Mouse (Mus musculus) adrenal gland, adult 8-10 months (tissue): ENCODE results near the gene 4933407L21Rik. TPM values are rescaled to one million over a fixed set of nuclear protein-coding genes. Genes with fewer than 3 reads are reported as not detected.
"Not testable (repeated sequence)": the region's sequence is repeated elsewhere in the genome, so short reads cannot be mapped to it uniquely, and the experiment has no call there.

Experiments used
- DNase-seq: peaks from one replicate; pipeline ENCODE4 v3.0.0; 2022
- total RNA-seq, 4 experiments: library from RNA; stranded (reverse); gene quantifications; 2 replicates each; pipeline ENCODE4 v1.2.4; 2022

Gene 4933407L21Rik
- total RNA-seq, 4 experiments from 2014 or later = 0.30 to 1.3 TPM; not detected in 2

DNA sequence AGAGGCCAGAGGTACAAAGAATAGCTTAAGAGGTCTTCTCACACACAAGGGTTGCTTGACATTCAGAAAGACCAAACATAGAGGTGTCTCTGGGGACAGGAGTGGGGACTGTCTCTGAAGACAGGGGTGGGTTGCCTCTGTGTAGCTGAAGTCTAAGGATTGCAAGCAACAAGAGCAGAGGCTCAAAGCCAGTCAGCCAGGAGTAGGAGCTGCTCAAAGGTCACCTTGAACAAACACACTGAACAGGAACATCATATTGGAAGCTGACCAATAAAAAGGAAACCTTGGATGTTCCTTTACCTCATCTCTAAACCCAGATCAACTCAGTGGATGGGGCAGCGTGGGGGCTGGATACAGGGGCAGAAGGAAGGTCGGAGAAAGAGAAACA, 31.6 kb downstream of the 4933407L21Rik start:
- DNase-seq = no peak

DNA sequence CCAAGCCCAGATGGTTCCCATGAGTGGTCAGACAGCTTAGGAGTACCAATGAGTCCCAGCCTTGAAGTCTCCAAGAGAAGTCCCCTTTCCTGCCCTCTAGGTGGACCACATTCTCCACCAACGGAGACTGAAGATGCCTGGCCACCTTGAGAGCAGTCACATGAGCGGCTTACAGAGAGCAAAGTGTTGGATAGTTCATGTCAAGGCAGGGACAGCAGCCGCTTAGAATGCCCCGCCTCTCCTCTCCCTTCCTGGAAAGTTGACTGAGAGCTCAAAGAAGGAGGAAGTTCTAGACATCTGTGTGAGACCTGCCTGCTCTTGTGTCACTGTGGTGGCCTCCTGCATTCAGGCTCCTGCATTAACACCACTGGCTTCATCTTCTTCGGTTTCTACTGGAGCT, 32.6 kb downstream of the 4933407L21Rik start, which contains the start of gene Gpr55:
Gpr55 (minus strand) TSS at position 135 of the 400 bp plus-strand sequence.
- DNase-seq = no peak

DNA sequence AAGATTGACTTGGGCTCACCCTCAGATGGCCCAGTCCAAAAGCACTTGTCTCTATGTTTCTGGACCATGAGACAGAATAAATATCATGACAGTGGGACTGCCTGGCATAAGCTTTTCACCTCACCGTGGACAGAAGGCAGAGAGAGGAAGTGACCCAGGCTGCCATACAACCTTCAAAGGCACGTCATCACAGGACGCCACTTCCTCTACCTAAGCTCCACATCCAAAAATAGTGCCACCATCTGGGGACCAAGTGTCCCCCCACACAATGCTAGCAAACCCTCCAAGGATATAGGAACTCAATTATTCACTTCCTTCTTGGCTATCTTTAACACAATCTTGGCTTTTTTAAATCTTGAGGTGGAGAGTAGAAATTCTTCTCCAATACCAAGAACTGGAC, 33.8 kb downstream of the 4933407L21Rik start:
- DNase-seq = no peak

DNA sequence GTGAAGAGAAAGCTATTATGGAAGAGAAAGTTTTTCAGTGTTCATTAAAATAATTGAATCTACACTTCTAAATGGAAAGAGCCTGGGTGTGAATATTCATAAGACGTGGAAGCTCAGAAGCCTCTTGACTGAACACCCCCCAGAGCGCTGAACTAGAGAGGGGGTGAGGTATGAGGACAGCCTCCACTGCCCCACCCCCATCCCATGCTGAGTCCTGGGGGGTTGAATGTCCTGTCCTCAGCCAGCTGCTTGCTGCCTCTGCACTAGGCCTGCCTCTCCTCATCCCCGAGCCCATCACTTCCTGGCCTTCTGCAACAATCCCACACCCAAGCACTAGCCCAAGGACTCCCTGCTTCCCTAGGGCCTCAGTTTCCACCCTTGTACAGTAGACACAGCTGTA, 37.6 kb downstream of the 4933407L21Rik start:
- DNase-seq = no peak

DNA sequence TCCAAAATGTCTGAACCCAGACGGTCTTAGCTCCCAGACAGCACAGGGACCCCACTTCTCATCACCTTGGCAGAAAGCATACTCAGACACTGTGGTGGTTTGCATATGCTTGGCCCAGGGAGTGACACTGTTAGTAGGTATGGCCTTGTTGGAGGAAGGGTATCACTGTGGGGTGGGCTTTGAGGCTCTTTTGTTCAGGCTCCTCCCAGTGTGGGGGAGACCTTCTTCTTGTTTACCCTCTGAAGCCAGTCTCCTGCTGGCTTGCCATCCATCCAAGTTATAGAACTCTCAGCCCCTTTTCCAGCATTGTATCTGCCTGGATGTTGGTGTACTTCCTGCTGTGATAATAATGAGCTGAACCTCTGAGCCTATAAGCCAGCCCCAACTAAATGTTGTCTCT, 40.8 kb downstream of the 4933407L21Rik start:
- DNase-seq = no peak

DNA sequence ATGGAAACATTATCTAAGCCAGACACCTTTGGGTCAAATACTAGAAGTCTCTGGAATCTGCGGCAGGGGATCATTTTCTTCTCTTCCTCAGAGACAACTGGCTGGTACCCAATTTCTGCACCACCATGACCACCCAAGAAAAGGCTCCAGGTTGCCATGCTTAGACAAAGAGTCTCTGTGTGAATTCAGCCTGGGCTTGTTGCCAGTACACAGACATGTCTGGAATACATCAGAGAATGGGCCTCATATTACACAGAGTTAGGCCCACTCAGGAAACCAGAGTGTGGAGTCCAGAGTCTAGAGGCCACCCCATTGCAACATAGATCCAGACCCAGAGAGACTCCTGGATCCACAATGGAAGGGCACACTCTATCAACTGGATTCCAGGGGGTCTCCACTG, 41.2 kb downstream of the 4933407L21Rik start:
- no peak for DNase-seq

DNA sequence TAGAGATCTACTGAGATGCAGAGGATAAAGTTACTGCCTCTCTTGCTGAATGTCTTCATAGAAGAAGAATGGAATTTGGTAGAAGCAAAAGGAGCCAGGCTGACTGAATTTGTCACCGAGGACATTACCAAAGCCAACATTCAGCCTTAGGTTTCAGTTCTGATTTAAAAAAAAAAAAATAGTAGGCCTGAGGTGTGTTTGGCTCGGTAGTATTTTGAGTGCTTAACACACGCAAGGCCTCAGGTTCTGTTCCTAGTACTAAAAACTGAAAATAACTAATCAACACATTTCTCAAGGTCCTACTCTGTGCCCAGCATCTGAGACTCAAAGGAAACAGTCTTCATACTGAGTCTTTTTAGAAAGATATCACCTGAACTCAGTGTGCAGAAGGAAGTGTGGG, 42.8 kb downstream of the 4933407L21Rik start:
- DNase-seq = no peak

DNA sequence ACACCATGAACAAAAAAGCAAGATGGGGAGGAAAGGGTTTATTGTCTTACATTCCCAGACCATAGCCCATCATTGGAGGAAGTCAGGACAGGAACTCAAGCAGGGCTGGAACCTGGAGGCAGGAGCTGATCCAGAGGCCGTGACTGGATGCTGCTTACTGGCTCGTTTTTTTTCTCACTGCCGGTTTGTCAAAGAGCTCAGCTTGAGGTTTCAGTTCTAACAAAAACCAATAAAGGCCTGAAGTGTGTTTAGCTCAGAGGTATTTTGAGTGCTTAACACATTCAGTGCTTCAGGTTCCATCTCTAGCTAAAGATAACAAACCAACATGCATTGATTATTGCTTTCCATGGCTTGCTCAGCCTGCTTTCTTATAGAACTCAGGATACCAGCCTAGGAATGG, 44.1 kb downstream of the 4933407L21Rik start:
- DNase-seq = no peak

DNA sequence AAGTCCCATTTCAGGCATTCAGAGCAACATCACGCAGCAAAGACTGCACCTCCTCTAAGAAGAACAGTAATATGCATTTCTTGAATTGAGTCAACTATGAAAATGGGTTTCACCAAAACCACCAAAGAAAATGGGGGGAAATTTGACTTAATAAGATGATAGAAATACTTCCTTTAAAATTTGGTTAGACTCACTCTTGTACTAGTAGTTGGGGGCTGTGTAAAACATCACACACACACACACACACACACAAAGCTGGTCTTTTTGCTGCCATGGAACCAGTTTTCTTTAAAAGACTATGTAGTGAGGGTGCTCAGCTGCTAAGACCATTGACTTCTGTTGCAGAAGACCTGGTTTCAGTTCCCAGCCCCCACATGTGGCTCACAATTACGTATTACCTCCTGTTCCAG, 45.2 kb downstream of the 4933407L21Rik start:
- no peak for DNase-seq

DNA sequence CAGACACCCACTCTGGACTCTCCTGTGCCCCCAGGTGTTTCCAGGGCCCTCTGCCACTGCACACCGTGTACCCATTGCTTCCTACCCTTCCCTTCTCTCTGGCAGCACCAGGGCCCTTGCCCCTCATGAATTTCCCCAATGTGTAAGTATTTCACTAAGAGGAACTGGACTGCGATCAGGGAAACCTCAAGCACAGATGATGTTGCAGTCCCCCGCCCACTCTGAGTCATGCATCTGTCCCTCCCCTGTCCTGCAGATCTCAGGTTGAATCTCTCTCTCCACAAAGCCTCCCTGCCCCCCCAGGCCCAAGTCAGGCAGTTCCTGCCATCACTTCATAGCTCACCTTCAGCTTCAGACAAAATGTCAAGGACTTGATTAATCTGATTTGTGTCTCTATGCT, 49.4 kb downstream of the 4933407L21Rik start:
- peak; percentile 72 for DNase-seq

DNA sequence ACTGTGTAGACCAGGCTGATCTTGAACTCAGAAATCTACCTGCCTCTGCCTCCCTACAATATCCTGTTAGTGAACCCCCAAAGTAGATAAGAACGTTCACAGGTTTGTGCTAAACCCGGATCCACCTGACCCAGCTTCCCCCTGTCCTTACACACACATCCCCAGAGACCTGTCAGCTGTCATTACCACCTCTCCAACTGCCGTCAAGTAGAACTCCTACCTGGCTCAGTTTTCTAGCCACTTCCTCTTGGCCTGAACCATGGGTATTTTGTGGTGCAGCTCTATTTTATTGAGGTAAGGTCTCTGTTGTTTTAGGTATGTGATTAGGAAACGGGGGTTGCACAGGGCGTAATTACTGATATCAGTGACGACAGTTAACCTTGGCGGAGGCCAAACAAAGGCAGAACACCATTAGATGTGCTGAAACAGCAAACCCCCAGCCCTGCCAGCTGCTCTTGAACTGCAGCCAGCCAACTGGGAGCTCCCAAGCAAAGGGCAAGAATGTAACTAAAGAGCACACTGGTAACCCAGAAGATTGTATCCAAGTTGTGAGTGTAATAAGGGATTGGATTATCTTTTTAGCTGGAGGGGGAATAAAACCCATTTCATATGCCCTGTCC, 53.6 kb downstream of the 4933407L21Rik start:
- peak; percentile 66 for DNase-seq

DNA sequence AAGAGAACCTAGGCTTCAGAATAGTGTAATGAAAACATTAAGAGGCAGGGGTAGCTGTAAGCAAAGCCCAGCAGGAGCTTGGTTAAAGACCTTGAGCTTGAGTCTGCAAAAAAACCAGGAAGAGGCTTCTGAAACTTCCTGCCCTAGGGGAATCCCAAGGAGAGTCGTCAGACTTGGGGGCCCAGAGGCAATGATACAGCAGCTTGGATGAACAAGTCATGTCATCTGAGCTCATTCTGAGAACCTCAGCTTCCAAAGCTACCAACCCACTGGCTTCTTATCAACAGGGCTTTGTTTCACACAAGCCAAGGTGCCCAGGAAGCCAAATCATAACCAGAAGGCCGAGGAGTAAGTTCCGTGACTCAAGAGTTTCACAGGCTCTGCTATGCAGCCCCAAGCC, 57.5 kb downstream of the 4933407L21Rik start:
- no peak for DNase-seq

DNA sequence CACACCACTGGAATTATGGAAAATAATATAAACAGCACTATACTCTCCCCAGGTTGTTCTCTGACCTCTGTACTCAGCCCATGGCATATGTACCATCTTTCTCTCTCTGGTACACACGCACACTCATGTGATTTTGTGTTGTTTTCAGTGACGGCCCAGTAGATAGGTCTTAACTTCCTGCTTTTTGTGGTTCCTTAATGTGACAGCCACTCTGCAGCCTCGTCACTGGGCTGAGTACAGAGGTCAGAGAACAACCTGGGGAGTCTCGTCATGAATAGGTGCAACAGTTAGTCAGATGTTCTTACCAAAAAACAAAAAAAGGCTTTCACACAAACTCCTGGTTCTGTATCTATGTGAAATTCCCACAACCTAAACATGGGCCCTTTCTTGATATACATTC, 60.1 kb downstream of the 4933407L21Rik start:
- DNase-seq = no peak

DNA sequence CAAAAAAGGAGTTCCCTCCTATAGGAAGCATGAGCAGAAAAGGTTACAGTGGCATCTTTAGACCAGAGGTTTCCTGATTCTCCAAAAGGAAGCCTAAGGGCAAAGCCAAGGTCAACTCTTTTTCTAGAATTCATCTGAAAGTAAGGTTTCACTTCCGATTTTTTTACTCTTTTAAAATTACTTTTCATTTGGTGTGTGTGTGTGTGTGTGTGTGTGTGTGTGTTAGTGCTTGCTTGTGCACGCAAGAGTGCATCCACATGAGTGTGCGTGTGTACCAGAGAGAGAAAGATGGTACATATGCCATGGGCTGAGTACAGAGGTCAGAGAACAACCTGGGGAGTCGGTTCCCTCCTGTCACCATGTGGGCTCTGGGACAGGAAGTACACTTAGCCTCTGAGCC, 60.6 kb downstream of the 4933407L21Rik start:
- not testable (repeated sequence) for DNase-seq

Other genes starting within 250 kb of the 4933407L21Rik start
- gene A630001G21Rik, start 149.8 kb upstream of the 4933407L21Rik start, total RNA-seq = 1 to 10 TPM in 3 of 4 experiments, under 1 TPM in 1; 0.64 to 1.3 (median 1.1) TPM
- 100 to 1,000 TPM; 103 to 136 (median 114) TPM for gene Cab39, start 135.0 kb upstream of the 4933407L21Rik start, total RNA-seq
- gene Itm2c, start 34.2 kb upstream of the 4933407L21Rik start, total RNA-seq = 100 to 1,000 TPM; 674 to 963 (median 811) TPM
- gene Gpr55, start 32.5 kb downstream of the 4933407L21Rik start, total RNA-seq = 1 to 10 TPM; 3.1 to 7.8 (median 5.1) TPM
- gene Spata3, start 88.3 kb downstream of the 4933407L21Rik start, total RNA-seq = not detected
- 1 to 10 TPM in 1 of 4 experiments, under 1 TPM in 3; 0.18 to 1.0 (median 0.29) TPM for gene 2810459M11Rik, start 117.4 kb downstream of the 4933407L21Rik start, total RNA-seq
- gene Psmd1, start 135.9 kb downstream of the 4933407L21Rik start, total RNA-seq = 100 to 1,000 TPM; 114 to 128 (median 117) TPM
- under 1 TPM in 3 of 4 experiments, not detected in 1; 0.17 to 0.56 (median 0.37) TPM for gene Htr2b, start 183.5 kb downstream of the 4933407L21Rik start, total RNA-seq
- 1 to 10 TPM in 3 of 4 experiments, not detected in 1; 1.9 to 4.2 (median 2.3) TPM for gene Gm21972, start 205.2 kb downstream of the 4933407L21Rik start, total RNA-seq
- 10 to 100 TPM; 10.2 to 26.0 (median 13.8) TPM for gene Armc9, start 226.3 kb downstream of the 4933407L21Rik start, total RNA-seq